Mouse (Mus musculus) CD4-positive, CD25-positive, alpha-beta regulatory T cell, adult 2 months (primary cell): ENCODE results near the gene Triobp.
"Not testable (repeated sequence)": the region's sequence is repeated elsewhere in the genome, so short reads cannot be mapped to it uniquely, and the experiment has no call there.

Experiments
- DNase-seq: peaks from one replicate; pipeline ENCODE4 v3.0.0-alpha.2; 2012; ENCODE audit warnings: low read depth, low spot score

Gene Triobp

DNA sequence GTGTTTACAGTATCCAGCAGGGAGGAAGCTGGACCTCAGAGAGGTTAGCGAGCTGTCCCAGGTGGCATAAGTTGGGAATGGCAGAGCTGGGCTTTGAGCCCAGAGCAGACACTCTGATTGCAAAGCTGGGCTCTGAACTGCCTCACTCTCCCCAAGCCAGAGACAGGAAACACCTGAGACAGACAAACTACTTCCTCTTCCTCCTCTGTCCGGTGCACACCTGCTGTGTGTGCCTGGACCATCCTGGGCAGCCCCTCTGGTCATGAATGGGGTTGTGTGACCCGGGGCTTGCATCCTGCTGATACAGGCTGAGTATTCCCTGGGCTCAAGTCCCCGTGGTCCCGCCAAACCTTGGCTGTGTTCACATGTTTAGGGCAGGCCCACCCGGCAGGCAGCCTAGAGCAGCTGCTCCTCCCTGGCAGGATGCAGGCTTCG, 52.9 kb downstream of the Triobp start:
- DNase-seq = peak; percentile 20

DNA sequence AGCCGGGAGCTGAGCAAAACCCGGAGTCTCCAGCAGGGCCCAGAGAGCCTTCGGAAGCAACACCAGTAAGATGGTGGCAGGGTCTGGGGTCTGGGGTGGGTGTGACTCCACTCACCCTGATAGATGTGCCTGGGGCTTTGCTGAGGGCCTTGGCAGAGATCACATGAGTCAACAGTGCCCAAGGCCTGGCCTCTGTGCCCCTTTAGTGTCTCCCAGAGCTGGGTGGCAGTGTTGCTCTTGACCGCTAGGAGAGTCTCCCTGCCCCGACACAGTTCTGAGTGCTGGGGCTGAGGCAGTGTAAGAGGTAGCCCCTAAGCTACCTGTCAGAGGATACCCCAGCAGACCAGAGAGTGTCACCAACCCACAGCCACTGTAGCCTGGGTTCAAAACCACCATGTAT, 54.0 kb downstream of the Triobp start:
- no peak for DNase-seq

DNA sequence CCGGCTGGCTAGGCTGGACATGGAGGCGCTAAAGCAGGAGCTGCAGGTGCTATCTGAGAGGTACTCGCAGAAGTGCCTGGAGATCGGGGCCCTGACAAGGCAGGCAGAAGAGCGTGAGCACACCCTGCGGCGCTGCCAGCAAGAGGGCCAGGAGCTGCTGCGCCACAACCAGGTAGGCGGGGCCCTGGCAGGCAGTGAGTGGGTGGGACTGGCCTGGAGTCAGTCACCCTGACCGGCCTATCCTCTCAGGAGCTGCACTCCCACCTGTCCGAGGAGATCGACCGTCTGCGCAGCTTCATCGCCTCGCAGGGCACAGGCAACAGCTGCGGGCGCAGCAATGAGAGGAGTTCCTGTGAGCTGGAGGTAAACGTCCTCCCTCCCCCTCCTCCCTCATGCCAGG, 54.5 kb downstream of the Triobp start:
- DNase-seq = peak; percentile 29

- DNase-seq = peak; percentile 18
Observed at GRCm38 (mm10) chr15:79003079-79003478, 55.6 kb downstream of the Triobp start.

- DNase-seq = no peak
Observed at GRCm38 (mm10) chr15:79005581-79005980, 58.1 kb downstream of the Triobp start.

DNA sequence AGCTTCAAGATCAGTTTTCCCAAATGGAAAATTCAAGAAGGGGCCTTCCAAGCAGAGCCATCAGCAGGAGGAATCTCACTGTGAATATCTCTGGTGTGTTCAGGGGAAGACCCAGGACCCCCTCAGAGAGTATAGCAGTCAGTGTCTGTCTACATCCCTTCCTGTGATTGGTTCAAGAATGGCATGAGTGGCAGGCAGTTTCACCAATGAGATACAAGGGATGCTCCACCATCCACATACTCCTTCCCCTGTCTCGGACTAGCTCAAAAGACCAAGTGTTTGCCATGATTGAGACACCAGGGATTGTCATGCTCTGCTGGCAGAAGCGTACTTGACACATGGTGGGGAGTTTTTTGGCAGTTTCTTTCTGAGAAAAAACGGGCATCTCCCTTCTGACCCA, 59.1 kb downstream of the Triobp start:
- peak; percentile 34 for DNase-seq

DNA sequence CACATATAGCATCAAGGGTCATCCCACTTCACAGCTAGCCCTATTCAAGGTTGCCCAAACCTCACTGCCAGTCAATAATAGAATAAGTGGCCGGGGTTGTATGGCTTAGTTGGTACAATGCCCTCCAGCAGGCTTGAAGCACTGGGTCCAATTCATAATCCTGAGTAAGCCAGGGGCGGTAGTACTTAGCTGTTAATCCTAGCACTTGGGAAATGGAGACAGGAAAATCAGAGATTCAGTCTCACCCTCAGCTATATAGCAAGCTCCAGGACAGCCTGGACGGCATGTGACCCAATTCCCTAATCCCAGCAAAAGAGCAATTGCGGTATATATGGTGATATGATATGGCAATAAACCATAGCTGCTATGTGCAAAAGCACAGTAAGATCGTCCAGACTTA, 59.5 kb downstream of the Triobp start:
- no peak for DNase-seq

DNA sequence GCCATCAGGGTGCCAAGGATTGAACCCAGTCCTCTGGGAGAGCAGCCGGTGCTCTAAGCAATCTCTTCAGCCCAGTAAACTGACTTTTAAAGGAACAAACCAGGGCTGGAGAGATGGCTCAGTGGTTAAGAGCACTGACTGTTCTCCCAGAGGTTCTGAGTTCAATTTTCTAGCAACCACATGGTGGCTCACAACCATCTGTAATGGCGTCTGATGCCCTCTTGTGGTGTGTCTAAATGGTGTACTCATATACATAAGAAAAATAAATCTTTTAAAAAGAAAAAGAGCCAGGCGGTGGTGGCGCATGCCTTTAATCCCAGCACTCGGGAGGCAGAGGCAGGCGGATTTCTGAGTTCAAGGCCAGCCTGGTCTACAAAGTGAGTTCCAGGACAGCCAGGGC, 60.3 kb downstream of the Triobp start:
- DNase-seq = not testable (repeated sequence)

DNA sequence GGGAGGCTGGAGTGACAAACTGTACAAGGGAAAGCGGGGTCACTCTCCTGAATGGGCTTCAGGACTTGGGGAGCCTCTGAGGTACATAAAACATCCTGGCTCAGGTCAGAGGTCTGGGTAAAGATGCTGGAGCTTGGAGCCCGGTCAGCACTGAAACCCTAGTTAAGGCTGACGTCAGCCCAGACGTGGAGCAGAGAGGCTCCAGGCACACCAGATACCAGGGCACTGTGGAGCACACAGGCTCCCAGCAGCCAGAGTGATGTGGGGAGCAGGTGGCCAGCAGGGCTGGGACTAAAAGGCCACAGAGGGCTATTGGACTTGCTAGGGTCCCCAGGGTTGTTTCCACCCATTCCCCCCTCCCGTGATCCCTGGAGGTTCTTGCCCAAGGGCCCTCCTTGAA, 62.2 kb downstream of the Triobp start:
- no peak for DNase-seq

GRCm38 (mm10) chr15:79011550-79011949, 64.0 kb downstream of the Triobp start:
- DNase-seq = no peak

GRCm38 (mm10) chr15:79013382-79013781, 65.9 kb downstream of the Triobp start:
- no peak for DNase-seq

- DNase-seq = no peak
Observed at GRCm38 (mm10) chr15:79018191-79018590, 70.7 kb downstream of the Triobp start.

DNA sequence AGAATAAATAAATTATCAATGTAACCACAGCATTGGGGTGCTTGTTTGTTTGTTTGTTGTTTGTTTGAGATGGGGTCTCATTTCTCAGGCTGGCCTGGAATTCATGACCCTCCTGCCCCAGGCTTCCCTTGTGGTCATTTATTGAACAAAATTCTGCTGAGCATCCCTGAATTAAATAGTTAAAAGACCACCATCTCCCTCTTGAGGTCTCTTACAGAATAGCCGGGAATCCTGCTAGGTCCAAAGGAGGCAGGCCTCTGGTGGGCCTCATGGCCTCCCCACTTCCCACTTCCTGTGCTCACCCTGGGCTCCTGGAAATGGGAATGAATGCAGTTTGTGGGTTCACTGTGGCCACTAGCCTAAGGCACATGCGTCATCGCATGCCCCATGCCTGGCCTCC, 71.4 kb downstream of the Triobp start:
- DNase-seq = no peak

GRCm38 (mm10) chr15:79022671-79023230, 75.2 kb downstream of the Triobp start:
- DNase-seq = no peak

DNA sequence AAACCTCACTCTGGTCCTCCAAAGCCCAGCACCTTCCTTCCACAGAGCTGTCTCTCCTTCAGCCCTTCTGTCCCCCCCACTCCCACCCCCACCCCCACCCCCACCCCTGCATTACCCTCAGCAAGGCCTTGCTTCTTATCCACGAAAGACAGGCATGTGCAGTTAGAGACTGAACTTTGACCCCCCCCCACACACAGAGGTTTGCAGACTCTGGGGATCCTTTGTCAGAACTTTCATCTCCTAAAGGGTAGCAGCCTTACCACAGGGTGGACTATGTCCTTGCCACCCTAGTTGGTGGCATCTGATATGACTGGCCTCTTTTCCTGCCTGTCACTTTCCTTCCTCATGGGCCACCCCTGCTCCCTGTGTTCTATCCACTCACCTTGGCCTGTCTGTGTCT, 75.8 kb downstream of the Triobp start:
- DNase-seq = no peak

DNA sequence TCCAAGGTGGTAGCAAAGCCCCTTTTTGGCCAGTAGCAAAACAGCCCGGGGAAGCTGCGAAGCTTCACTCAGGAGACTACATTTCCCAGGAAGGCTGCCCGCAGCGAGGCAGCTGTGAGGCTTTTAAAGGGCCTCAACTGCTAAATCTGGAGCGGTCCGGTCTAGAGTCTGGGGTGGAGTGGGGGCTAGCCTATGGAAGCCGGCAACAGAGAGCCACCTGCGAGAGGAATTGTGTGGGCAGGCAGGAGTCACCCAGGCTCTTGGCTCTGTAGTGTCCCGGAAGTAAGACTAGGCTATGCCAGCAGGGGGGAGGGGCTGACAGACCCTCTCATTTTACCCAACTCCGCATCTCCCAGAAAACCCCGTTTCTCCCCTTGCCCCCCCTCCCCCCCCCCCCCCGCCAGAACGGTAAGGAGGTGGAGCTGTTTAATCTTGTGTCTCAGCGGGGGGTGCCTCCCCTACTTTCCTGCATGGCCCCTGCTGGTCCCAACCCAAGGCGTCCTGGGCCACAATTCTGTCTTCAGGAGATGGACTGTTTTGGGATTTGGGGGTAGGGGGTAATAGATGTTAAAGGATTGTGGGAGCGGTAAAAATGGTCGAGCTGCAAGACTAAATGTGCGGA, 78.3 kb downstream of the Triobp start:
- no peak for DNase-seq

GRCm38 (mm10) chr15:79026511-79027290, 79.2 kb downstream of the Triobp start:
- DNase-seq = no peak

- DNase-seq = peak; percentile 31
Observed at GRCm38 (mm10) chr15:79027291-79028205, 80.0 kb downstream of the Triobp start.

- DNase-seq = peak; percentile 91
Observed at GRCm38 (mm10) chr15:79028237-79028738, 80.8 kb downstream of the Triobp start, which contains the start of gene H1f0. H1f0 (plus strand) TSS chr15:79028450.

DNA sequence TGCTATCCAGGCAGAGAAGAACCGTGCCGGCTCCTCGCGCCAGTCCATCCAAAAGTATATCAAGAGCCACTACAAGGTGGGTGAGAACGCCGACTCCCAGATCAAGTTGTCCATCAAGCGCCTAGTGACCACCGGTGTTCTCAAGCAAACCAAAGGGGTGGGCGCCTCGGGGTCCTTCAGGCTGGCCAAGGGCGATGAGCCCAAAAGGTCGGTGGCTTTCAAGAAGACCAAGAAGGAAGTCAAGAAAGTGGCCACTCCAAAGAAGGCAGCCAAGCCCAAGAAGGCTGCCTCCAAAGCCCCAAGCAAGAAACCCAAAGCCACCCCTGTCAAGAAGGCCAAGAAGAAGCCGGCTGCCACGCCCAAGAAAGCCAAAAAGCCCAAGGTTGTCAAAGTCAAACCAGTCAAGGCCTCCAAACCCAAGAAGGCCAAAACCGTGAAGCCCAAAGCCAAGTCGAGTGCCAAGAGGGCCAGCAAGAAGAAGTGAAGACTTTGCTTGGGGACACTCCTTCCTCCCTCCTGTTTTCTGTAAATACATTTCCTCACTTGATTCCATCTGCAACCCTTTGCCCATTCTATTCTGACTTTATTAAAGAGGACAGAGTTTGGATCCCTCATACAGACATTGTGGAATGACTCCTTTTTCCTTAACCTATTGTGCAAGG, 81.4 kb downstream of the Triobp start:
- DNase-seq = no peak
